Mouse (Mus musculus) G1E (cell line): ENCODE results near the gene Vps50.

Experiments
- CTCF ChIP-seq: IDR thresholded peaks from 2 replicates; pipeline ENCODE4 v1.5.1; 2012; ENCODE audit warnings: low read depth, low read length, inconsistent platforms, mixed read lengths
- GATA1 ChIP-seq: IDR thresholded peaks from 2 replicates; pipeline ENCODE4 v1.6.1; 2012; ENCODE audit warnings: borderline replicate concordance, low read length, inconsistent platforms, mixed read lengths
- GATA2 ChIP-seq: IDR thresholded peaks from 2 replicates; pipeline ENCODE4 v1.6.1; 2012; ENCODE audit warnings: low read depth, low read length, inconsistent platforms, borderline replicate concordance

DNA sequence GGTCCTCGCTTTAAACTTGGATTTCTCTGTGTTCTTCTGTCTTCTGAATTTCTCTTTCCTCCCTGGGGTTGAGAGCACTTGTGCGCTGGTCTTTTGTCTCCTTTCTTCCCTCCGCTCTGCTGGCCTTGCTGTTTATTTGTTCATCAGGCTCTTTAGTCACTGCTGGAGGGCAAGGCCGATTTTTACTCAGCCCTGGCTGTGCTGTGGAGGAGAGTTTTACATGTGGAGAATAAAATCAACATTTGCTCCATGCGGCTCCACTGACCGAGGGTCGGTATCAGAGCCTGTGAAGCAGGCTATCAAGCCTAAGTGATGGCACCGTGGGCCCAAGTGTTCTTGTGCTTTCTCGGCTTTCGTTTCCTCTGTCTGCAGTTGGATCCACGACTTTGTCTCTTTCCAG lies 13.4 kb downstream of the Vps50 start:
- TF ChIP-seq GATA1: no peak
- TF ChIP-seq CTCF: no peak
- no peak for TF ChIP-seq GATA2
